Mouse (Mus musculus): Measurements from ENCODE around the gene Hic1. TPM values are rescaled to one million over a fixed set of nuclear protein-coding genes. Genes with fewer than 3 reads are reported as not detected.

Gene Hic1
- polyA plus RNA-seq, 1 experiment from 2014 or later = 4.6 TPM

- Histone ChIP-seq H3K9me3 (replicated peaks) (no peaks in the 10 kb centered on the region), H3K27me3 (replicated peaks) (peaks cover 66% of the 10 kb centered on the region), H3K4me3 (no peak overlapping the region), H3K9ac (no peak overlapping the region), H3K27ac (no peak overlapping the region), H3K36me3 (no peaks in the 10 kb centered on the region), H3K4me1 (peaks cover 59% of the 10 kb centered on the region), H3K4me2 (no peak overlapping the region)
- WGBS (ENCODE audit: insufficient replicate concordance) = 51% methylated on average over 8 of the region's 8 CpGs
- ATAC-seq = no peak
Measured at GRCm38 (mm10) chr11:75201721-75202120, 32.4 kb upstream of the Hic1 start.

- Histone ChIP-seq H3K9me3 (replicated peaks) (no peaks in the 10 kb centered on the region), H3K27me3 (replicated peaks) (peaks cover 74% of the 10 kb centered on the region), H3K4me1 (peaks cover 53% of the 10 kb centered on the region), H3K4me2 (no peak overlapping the region), H3K36me3 (no peaks in the 10 kb centered on the region), H3K9ac (no peak overlapping the region), H3K4me3 (no peak overlapping the region), H3K27ac (no peak overlapping the region)
- WGBS (ENCODE audit: insufficient replicate concordance) = 82% methylated on average over 12 of the region's 12 CpGs
- no peak for ATAC-seq
Measured at GRCm38 (mm10) chr11:75200935-75201334, 31.6 kb upstream of the Hic1 start.

- H3K36me3 ChIP-seq = no peaks in the 10 kb centered on the region
- peaks cover 50% of the 10 kb centered on the region for H3K4me1 ChIP-seq
- H3K27ac ChIP-seq = no peak overlapping the region
- no peak overlapping the region for H3K4me2 ChIP-seq
- no peak for ATAC-seq
- H3K4me3 ChIP-seq = no peak overlapping the region
- peaks cover 84% of the 10 kb centered on the region for H3K27me3 ChIP-seq (replicated peaks)
- H3K9me3 ChIP-seq (replicated peaks) = no peaks in the 10 kb centered on the region
- no peak overlapping the region for H3K9ac ChIP-seq
- 67% methylated on average over 5 of the region's 5 CpGs for WGBS (ENCODE audit: insufficient replicate concordance)
Measured at GRCm38 (mm10) chr11:75199951-75200350, 30.6 kb upstream of the Hic1 start.

GRCm38 (mm10) chr11:75198792-75199191, 29.5 kb upstream of the Hic1 start:
- no peak for ATAC-seq
- no peak overlapping the region for H3K9ac ChIP-seq
- no peaks in the 10 kb centered on the region for H3K9me3 ChIP-seq (replicated peaks)
- H3K27me3 ChIP-seq (replicated peaks) = peaks cover 95% of the 10 kb centered on the region
- 69% methylated on average over 4 of the region's 4 CpGs for WGBS (ENCODE audit: insufficient replicate concordance)
- peaks cover 50% of the 10 kb centered on the region for H3K4me1 ChIP-seq
- H3K4me3 ChIP-seq = no peak overlapping the region
- H3K4me2 ChIP-seq = no peak overlapping the region
- H3K27ac ChIP-seq = no peak overlapping the region
- H3K36me3 ChIP-seq = no peaks in the 10 kb centered on the region

GRCm38 (mm10) chr11:75197956-75198355, 28.6 kb upstream of the Hic1 start:
- Histone ChIP-seq H3K27ac (no peak overlapping the region), H3K4me3 (no peak overlapping the region), H3K9me3 (replicated peaks) (no peaks in the 10 kb centered on the region), H3K9ac (no peak overlapping the region), H3K27me3 (replicated peaks) (peaks cover 95% of the 10 kb centered on the region), H3K4me1 (peaks cover 56% of the 10 kb centered on the region), H3K36me3 (no peaks in the 10 kb centered on the region), H3K4me2 (no peak overlapping the region)
- no peak for ATAC-seq
- WGBS (ENCODE audit: insufficient replicate concordance) = 19% methylated on average over 7 of the region's 7 CpGs

GRCm38 (mm10) chr11:75196131-75196530, 26.8 kb upstream of the Hic1 start:
- WGBS (ENCODE audit: insufficient replicate concordance) = 48% methylated on average over 6 of the region's 6 CpGs
- H3K9me3 ChIP-seq (replicated peaks) = no peaks in the 10 kb centered on the region
- H3K9ac ChIP-seq = no peak overlapping the region
- no peak overlapping the region for H3K4me2 ChIP-seq
- no peak for ATAC-seq
- no peaks in the 10 kb centered on the region for H3K36me3 ChIP-seq
- H3K4me1 ChIP-seq = peaks cover 44% of the 10 kb centered on the region
- no peak overlapping the region for H3K4me3 ChIP-seq
- no peak overlapping the region for H3K27ac ChIP-seq
- peaks cover 100% of the 10 kb centered on the region for H3K27me3 ChIP-seq (replicated peaks)

- Histone ChIP-seq H3K36me3 (no peaks in the 10 kb centered on the region), H3K27ac (no peak overlapping the region), H3K9me3 (replicated peaks) (no peaks in the 10 kb centered on the region), H3K9ac (no peak overlapping the region), H3K4me3 (peak overlapping the region; percentile 60), H3K4me2 (peak overlapping the region; percentile 75), H3K27me3 (replicated peaks) (peaks cover 91% of the 10 kb centered on the region), H3K4me1 (peaks cover 47% of the 10 kb centered on the region)
- no peak for ATAC-seq
- WGBS (ENCODE audit: insufficient replicate concordance) = 3% methylated on average over 39 of the region's 39 CpGs
Measured at GRCm38 (mm10) chr11:75194850-75195461, 25.6 kb upstream of the Hic1 start.

GRCm38 (mm10) chr11:75194121-75194849, 25.0 kb upstream of the Hic1 start:
- H3K4me2 ChIP-seq = peak overlapping the region; percentile 75
- H3K36me3 ChIP-seq = no peaks in the 10 kb centered on the region
- peak overlapping the region; percentile 60 for H3K4me3 ChIP-seq
- peak overlapping the region; percentile 45; the same call in 1 of the 2 replicates for H3K9ac ChIP-seq
- H3K27me3 ChIP-seq (replicated peaks) = peaks cover 85% of the 10 kb centered on the region
- no peaks in the 10 kb centered on the region for H3K9me3 ChIP-seq (replicated peaks)
- ATAC-seq = no peak
- H3K27ac ChIP-seq = no peak overlapping the region
- peaks cover 52% of the 10 kb centered on the region for H3K4me1 ChIP-seq
- WGBS (ENCODE audit: insufficient replicate concordance) = 1% methylated on average over 52 of the region's 52 CpGs

- H3K9ac ChIP-seq = peak within 1 kb of the TSS; percentile 45
- peak within 1 kb of the TSS; percentile 60 for H3K4me3 ChIP-seq
- H3K36me3 ChIP-seq = no peaks in the 10 kb centered on the region
- peaks cover 76% of the 10 kb centered on the region for H3K27me3 ChIP-seq (replicated peaks)
- H3K9me3 ChIP-seq (replicated peaks) = no peaks in the 10 kb centered on the region
- peak within 1 kb of the TSS; percentile 75 for H3K4me2 ChIP-seq
- H3K27ac ChIP-seq = no peak within 1 kb of the TSS
- WGBS (ENCODE audit: insufficient replicate concordance) = under 1% methylated on average over 81 of the region's 84 CpGs
- no peak for ATAC-seq
- peaks cover 60% of the 10 kb centered on the region for H3K4me1 ChIP-seq
Measured at GRCm38 (mm10) chr11:75193256-75194071, 24.1 kb upstream of the Hic1 start, which contains the start of gene Rtn4rl1. Rtn4rl1 (plus strand) TSS chr11:75193783.

- Histone ChIP-seq H3K27ac (no peak overlapping the region), H3K4me1 (peaks cover 58% of the 10 kb centered on the region), H3K4me3 (peak overlapping the region; percentile 60), H3K36me3 (no peaks in the 10 kb centered on the region), H3K4me2 (peak overlapping the region; percentile 75), H3K9me3 (replicated peaks) (no peaks in the 10 kb centered on the region), H3K9ac (no peak overlapping the region), H3K27me3 (replicated peaks) (peaks cover 68% of the 10 kb centered on the region)
- WGBS (ENCODE audit: insufficient replicate concordance) = 24% methylated on average over 13 of the region's 13 CpGs
- ATAC-seq = no peak
Measured at GRCm38 (mm10) chr11:75192336-75193214, 23.3 kb upstream of the Hic1 start.

- Histone ChIP-seq H3K4me1 (peaks cover 58% of the 10 kb centered on the region), H3K9me3 (replicated peaks) (no peaks in the 10 kb centered on the region), H3K36me3 (no peaks in the 10 kb centered on the region), H3K27me3 (replicated peaks) (peaks cover 60% of the 10 kb centered on the region), H3K27ac (no peak overlapping the region), H3K4me3 (no peak overlapping the region), H3K9ac (no peak overlapping the region), H3K4me2 (no peak overlapping the region)
- no peak for ATAC-seq
- WGBS (ENCODE audit: insufficient replicate concordance) = 60% methylated on average over 6 of the region's 6 CpGs
Measured at GRCm38 (mm10) chr11:75191841-75192240, 22.5 kb upstream of the Hic1 start.

Measured in liver, embryonic 12.5 days (tissue).